Mouse (Mus musculus) hindbrain, embryonic 14.5 days (tissue): ENCODE measurements around the gene Shisal1. TPM values are rescaled to one million over a fixed set of nuclear protein-coding genes. Genes with fewer than 3 reads are reported as not detected.

Source experiments
- ATAC-seq: fragments of 200-750 bp; cut with Nextera tagmentation; 2 replicates; pipeline ENCODE4 v1.8.0; 2017; ENCODE audit warnings: moderate number of reproducible peaks, mild to moderate bottlenecking, moderate TSS enrichment, moderate library complexity; ENCODE audit not compliant: low FRiP score
- DNase-seq: peaks from one replicate; pipeline ENCODE4 v3.0.0-alpha.2; 2015; ENCODE audit warnings: low spot score
- H3K27ac ChIP-seq: fragments of 300-500 bp; sonication (generic); 2 replicates; pipeline ENCODE4 v1.5.1; 2014; ENCODE audit warnings: mild to moderate bottlenecking, moderate library complexity
- H3K27me3 ChIP-seq: fragments of 300-500 bp; sonication (generic); 2 replicates; pipeline ENCODE4 v1.6.1; 2014; ENCODE audit warnings: mild to moderate bottlenecking, low read length, mixed read lengths; ENCODE audit not compliant: control insufficient read depth, insufficient read depth
- H3K36me3 ChIP-seq: fragments of 300-500 bp; sonication (generic); replicated peaks from 2 replicates; pipeline ENCODE4 v1.6.1; 2014; ENCODE audit not compliant: control insufficient read depth, insufficient read depth
- H3K4me1 ChIP-seq: fragments of 300-500 bp; sonication (generic); replicated peaks from 2 replicates; pipeline ENCODE4 v1.6.1; 2014; ENCODE audit warnings: antibody characterized with exemption, low read length, mixed read lengths; ENCODE audit not compliant: control insufficient read depth, insufficient read depth
- H3K4me2 ChIP-seq: fragments of 300-500 bp; sonication (generic); replicated peaks from 2 replicates; pipeline ENCODE4 v1.6.1; 2014; ENCODE audit warnings: mild to moderate bottlenecking, moderate library complexity
- H3K4me3 ChIP-seq: fragments of 300-500 bp; sonication (generic); replicated peaks from 2 replicates; pipeline ENCODE4 v1.5.1; 2014; ENCODE audit warnings: mild to moderate bottlenecking, low read length
- H3K9ac ChIP-seq: fragments of 300-500 bp; sonication (generic); 2 replicates; pipeline ENCODE4 v1.6.1; 2014
- H3K9me3 ChIP-seq: fragments of 300-500 bp; sonication (generic); 2 replicates; pipeline ENCODE4 v1.6.1; 2016; ENCODE audit warnings: low read length; ENCODE audit not compliant: control insufficient read depth
- WGBS: fragments of 180-500 bp; shearing (Covaris S2); extraction: QIAGEN DNeasy Blood & Tissue Kit; methylation state at CpG from one replicate; pipeline ENCODE4 v1.1.7; 2014; 5-methylcytosine and 5-hydroxymethylcytosine counted together
- polyA plus RNA-seq: library from polyadenylated mRNA; unstranded; fragments of >200 nt; fragmentation: Nextera tagmentation; extraction: Ambion mirVana; gene quantifications from 2 replicates; pipeline ENCODE4 v1.2.1, GENCODE M21; 2014

Shisal1 gene
- polyA plus RNA-seq, 1 experiment from 2014 or later: 13.1 TPM

- no peak overlapping the region for H3K9ac ChIP-seq
- WGBS: 43% methylated on average over 10 of the region's 10 CpGs
- DNase-seq: peak; percentile 54
- H3K9me3 ChIP-seq: no peaks in the 10 kb centered on the region
- peaks cover 6% of the 10 kb centered on the region; the same call in 1 of the 2 replicates for H3K4me1 ChIP-seq
- no peak overlapping the region for H3K4me3 ChIP-seq
- H3K27ac ChIP-seq: no peak overlapping the region
- no peaks in the 10 kb centered on the region for H3K36me3 ChIP-seq
- no peaks in the 10 kb centered on the region for H3K27me3 ChIP-seq
- H3K4me2 ChIP-seq: no peak overlapping the region
- ATAC-seq: peak; percentile 64; the same call in 1 of the 2 replicates
Observed at GRCm38 (mm10) chr15:84433586-84434185, 13.2 kb downstream of the Shisal1 start.

DNA sequence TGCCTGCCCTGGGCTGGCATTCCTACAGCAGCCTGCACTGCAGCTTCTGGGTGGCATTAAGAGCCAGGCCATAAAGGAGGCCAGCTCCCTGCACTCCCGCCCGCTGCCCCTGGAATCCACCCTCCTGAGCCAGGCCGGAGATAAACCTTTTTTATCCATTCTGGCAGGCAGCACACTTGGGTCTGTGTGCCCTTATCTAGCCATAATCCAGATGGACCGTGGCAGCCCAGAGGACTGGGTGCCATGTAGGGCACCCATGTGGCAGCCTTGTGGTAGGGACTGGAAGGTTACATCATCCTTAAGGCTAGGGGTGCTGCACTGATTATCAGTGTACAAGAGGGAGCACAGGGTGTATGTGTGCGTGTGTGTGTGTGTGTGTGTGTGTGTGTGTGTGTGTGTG, 16.4 kb downstream of the Shisal1 start:
- Histone ChIP-seq H3K4me1 (peaks cover 6% of the 10 kb centered on the region; the same call in 1 of the 2 replicates), H3K27me3 (no peaks in the 10 kb centered on the region), H3K36me3 (no peaks in the 10 kb centered on the region), H3K9me3 (no peaks in the 10 kb centered on the region), H3K4me3 (no peak overlapping the region), H3K9ac (0 out of 2 replicates have a peak overlapping the region, but pooled peaks have one; percentile 11), H3K4me2 (no peak overlapping the region), H3K27ac (no peak overlapping the region)
- DNase-seq (no peak), ATAC-seq (no peak)
- WGBS: 83% methylated on average over 5 of the region's 5 CpGs

GRCm38 (mm10) chr15:84427624-84428023, 19.3 kb downstream of the Shisal1 start:
- no peaks in the 10 kb centered on the region for H3K9me3 ChIP-seq
- no peak for DNase-seq

DNA sequence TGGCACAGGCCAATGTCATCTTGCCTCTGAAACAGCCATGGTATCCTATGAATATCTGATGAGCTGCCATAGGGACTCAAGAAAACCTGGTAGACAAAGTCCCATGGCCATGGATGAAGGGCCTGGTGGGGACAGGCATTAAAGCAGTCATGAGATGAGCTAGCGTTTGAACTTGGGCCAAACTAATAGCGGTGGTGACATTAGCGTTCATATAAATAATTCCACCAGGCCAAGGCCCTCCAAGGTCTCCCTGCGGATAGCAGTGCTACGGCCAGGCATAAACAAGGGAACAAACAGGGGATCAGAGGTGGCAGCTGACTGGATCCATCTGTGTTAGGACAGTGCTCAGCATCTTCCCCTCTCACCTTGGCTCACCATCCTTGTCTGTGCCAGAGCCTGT, 21.2 kb downstream of the Shisal1 start:
- no peaks in the 10 kb centered on the region for H3K27me3 ChIP-seq
- H3K9me3 ChIP-seq: no peaks in the 10 kb centered on the region
- DNase-seq: no peak
- no peak overlapping the region for H3K4me3 ChIP-seq
- H3K4me1 ChIP-seq: peaks cover 6% of the 10 kb centered on the region; the same call in 1 of the 2 replicates
- no peaks in the 10 kb centered on the region for H3K36me3 ChIP-seq
- no peak for ATAC-seq
- H3K27ac ChIP-seq: no peak overlapping the region
- WGBS: 89% methylated on average over 5 of the region's 5 CpGs
- H3K4me2 ChIP-seq: no peak overlapping the region
- no peak overlapping the region for H3K9ac ChIP-seq

More at GRCm38 (mm10) chr15:84427624-84428023, 19.3 kb downstream of the Shisal1 start:
- 92% methylated on average over 6 of the region's 6 CpGs for WGBS
- Histone ChIP-seq H3K4me3 (no peak overlapping the region), H3K27me3 (no peaks in the 10 kb centered on the region), H3K36me3 (no peaks in the 10 kb centered on the region), H3K4me1 (no peaks in the 10 kb centered on the region; the same call in 1 of the 2 replicates), H3K9ac (no peak overlapping the region), H3K27ac (no peak overlapping the region), H3K4me2 (no peak overlapping the region)
- ATAC-seq: no peak

GRCm38 (mm10) chr15:84423781-84424180, 23.1 kb downstream of the Shisal1 start:
- H3K9ac ChIP-seq: no peak overlapping the region
- H3K27me3 ChIP-seq: no peaks in the 10 kb centered on the region
- H3K36me3 ChIP-seq: no peaks in the 10 kb centered on the region
- ATAC-seq: no peak
- H3K4me2 ChIP-seq: no peak overlapping the region
- no peak overlapping the region for H3K27ac ChIP-seq
- H3K4me1 ChIP-seq: peaks cover 15% of the 10 kb centered on the region
- DNase-seq: no peak
- no peaks in the 10 kb centered on the region for H3K9me3 ChIP-seq
- WGBS: 87% methylated on average over 5 of the region's 5 CpGs
- no peak overlapping the region for H3K4me3 ChIP-seq

- H3K27ac ChIP-seq: peak overlapping the region; percentile 85
- H3K4me3 ChIP-seq: no peak overlapping the region
- no peaks in the 10 kb centered on the region for H3K27me3 ChIP-seq
- WGBS: 31% methylated on average over 4 of the region's 4 CpGs
- H3K4me1 ChIP-seq: peaks cover 34% of the 10 kb centered on the region
- H3K36me3 ChIP-seq: no peaks in the 10 kb centered on the region
- ATAC-seq (no peak), DNase-seq (no peak)
- H3K4me2 ChIP-seq: no peak overlapping the region
- H3K9me3 ChIP-seq: 0 out of 2 replicates have a peak, but pooled peaks cover 4% of the 10 kb centered on the region
- no peak overlapping the region for H3K9ac ChIP-seq
Observed at GRCm38 (mm10) chr15:84418266-84418610, 28.7 kb downstream of the Shisal1 start.

DNA sequence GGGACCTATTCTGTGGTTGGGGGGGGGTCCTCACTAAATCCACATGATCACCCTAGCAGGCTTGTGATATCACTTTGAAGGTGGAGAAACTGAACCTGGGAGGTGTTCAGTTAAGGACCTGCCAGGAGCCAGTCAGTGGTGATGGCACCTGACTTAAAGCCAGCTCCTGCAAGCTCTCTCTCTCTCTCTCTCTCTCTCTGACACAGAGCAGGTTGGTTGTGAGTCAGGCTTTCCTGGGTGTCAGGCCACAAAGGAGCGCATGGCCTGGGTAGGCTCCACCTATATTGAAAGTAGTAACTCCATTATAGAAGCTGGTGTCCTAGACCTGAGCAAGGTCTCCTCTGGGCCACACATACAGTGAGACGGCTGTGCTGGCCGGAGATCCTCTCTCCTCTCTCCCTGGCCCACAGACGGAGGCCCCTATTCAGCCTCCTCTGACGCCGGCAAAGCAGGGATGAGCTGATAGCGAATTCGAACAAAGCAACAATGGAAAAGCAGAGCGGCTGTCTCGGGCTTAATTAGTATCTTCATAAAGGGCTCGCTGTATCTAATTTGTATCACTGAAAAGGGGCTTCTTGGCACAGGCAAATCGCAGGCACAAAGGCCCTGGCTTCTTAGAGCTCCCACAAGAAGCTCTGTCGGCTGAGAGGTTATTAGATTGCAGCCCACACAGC, 29.2 kb downstream of the Shisal1 start:
- Histone ChIP-seq H3K9ac (0 out of 2 replicates have a peak overlapping the region, but pooled peaks have one; percentile 10), H3K4me1 (peaks cover 34% of the 10 kb centered on the region)

GRCm38 (mm10) chr15:84417017-84417416, 29.9 kb downstream of the Shisal1 start:
- H3K9me3 ChIP-seq: 0 out of 2 replicates have a peak, but pooled peaks cover 4% of the 10 kb centered on the region
- no peaks in the 10 kb centered on the region for H3K36me3 ChIP-seq
- ATAC-seq: no peak
- WGBS: 14% methylated on average over 14 of the region's 14 CpGs
- H3K4me2 ChIP-seq: no peak overlapping the region
- 0 out of 2 replicates have a peak overlapping the region, but pooled peaks have one; percentile 16 for H3K9ac ChIP-seq
- H3K4me1 ChIP-seq: peaks cover 34% of the 10 kb centered on the region
- H3K27me3 ChIP-seq: no peaks in the 10 kb centered on the region
- DNase-seq: no peak
- no peak overlapping the region for H3K4me3 ChIP-seq
- H3K27ac ChIP-seq: peak overlapping the region; percentile 85

More for the DNA sequence above, 29.2 kb downstream of the Shisal1 start:
- H3K27me3 ChIP-seq: no peaks in the 10 kb centered on the region
- no peaks in the 10 kb centered on the region for H3K36me3 ChIP-seq
- peak; percentile 64 for DNase-seq
- no peak overlapping the region for H3K4me2 ChIP-seq
- WGBS: 8% methylated on average over 13 of the region's 13 CpGs
- 0 out of 2 replicates have a peak, but pooled peaks cover 4% of the 10 kb centered on the region for H3K9me3 ChIP-seq
- no peak overlapping the region for H3K4me3 ChIP-seq
- ATAC-seq: peak; percentile 53; the same call in 1 of the 2 replicates
- H3K27ac ChIP-seq: peak overlapping the region; percentile 85

DNA sequence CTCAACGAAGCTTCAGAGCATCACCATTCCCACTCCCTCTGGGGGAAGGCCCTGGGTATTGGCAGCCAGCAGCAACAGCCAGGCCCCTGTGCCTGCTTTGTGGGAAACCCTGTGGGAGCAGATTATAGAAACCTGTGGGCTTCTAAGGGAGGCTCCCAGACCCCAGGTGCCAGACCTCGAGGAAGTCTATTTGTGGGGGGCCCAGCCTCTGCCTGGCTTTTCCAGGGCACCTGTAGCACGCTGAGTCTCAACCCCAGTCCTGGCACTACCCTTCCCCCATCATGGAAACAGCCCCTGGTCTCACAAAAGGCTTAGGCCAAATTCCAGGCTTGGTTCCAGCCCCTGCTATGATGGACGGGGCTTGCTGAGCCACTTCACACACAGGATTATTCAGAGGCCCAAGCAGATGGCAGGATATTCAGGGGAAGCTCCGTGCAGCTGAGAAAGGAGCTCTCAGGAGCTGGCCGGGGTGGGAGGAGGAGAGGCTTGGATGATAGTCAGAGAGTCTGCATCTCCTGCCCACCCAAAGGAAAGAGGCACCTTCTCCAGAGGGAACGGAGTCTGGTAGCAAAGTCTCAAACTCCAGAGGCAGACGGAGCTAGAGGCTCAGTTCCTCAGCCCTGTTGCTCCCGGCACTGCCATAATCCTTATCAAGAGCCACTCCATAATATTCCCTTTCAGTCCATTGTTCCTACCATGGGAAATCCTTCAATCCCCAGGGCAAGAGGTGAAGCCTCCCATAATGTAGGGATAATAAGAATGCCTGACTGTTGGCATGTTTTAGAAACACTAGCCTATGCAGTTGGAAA, 32.7 kb downstream of the Shisal1 start:
- 27% methylated on average over 9 of the region's 9 CpGs for WGBS

More for the DNA sequence above, 32.7 kb downstream of the Shisal1 start:
- H3K9me3 ChIP-seq: 0 out of 2 replicates have a peak, but pooled peaks cover 4% of the 10 kb centered on the region
- DNase-seq (peak; percentile 71), ATAC-seq (peak; percentile 41; the same call in 1 of the 2 replicates)
- peaks cover 28% of the 10 kb centered on the region for H3K4me1 ChIP-seq
- no peaks in the 10 kb centered on the region for H3K36me3 ChIP-seq
- no peaks in the 10 kb centered on the region for H3K27me3 ChIP-seq
- no peak overlapping the region for H3K4me2 ChIP-seq
- H3K4me3 ChIP-seq: no peak overlapping the region
- H3K27ac ChIP-seq: peak overlapping the region; percentile 28
- no peak overlapping the region for H3K9ac ChIP-seq
